Mouse (Mus musculus): ENCODE measurements around the gene Plcd1.

- TF ChIP-seq POLR2A (IDR thresholded peaks at IDR 0.05; ENCODE audit: extremely low read depth, insufficient read depth, low read length), result no peak
- TF ChIP-seq CTCF (IDR thresholded peaks at IDR 0.05; ENCODE audit: low read depth, low read length), result no peak
Measured at GRCm38 (mm10) chr9:119093419-119094295, at the start of gene Plcd1.

Data from liver, adult 2 months (tissue).